Mouse (Mus musculus): ENCODE data around the gene Frmd4a.

DNA sequence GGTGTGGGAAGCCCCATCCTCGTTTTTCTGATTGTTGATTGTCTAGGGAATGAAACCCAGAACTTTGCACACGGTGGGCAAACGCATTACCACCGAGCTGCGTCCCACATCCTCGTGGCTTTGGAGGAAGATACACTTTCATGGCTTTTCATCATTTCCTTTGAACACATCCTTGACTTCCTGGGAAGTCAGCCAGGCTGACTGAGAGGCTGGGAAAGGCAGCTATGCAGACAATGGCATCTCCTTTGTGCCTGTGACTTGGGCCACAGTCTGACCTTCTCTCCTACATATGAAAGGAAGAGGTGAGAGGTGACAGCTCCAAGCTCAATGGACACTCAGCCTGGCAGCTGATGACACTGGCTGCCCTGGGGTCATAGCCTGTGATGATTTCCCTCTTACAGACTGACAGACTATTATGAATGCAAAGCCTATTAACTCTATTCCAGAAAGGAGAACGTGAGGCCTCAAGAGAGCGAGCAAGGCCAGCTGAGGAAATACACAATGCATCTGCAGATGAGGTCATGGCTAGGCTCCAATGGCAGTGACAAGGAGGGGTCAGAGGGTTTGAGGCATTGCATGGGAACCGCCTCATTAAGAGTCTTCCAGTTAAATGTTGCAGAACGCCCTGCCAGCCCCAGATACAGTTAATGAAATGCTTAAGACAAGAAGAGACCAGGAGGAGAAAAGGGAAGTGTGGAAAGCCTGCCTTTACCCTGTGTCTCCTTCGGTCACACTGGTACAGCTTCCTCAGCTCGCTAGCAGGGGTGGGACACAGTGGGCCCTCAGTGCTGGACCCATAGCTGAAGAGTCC is 435.3 kb downstream of the Frmd4a start:
- TF ChIP-seq CTCF (IDR thresholded peaks at IDR 0.05; ENCODE audit: low read depth) (no peak), EP300 (IDR thresholded peaks at IDR 0.05; ENCODE audit: low read depth) (no peak)

Data from liver, postnatal 0 days (tissue).